Mouse (Mus musculus) urinary bladder, adult 2 months (tissue): ENCODE data around the gene Hspb1. TPM values are rescaled to one million over a fixed set of nuclear protein-coding genes. Genes with fewer than 3 reads are reported as not detected.

Experiments used
- polyA plus RNA-seq: library from polyadenylated mRNA; depleted of rRNA; stranded (reverse); fragments of >200 nt; gene quantifications from 2 replicates; pipeline ENCODE4 v1.2.3, GENCODE M21; 2012; rRNA removed

Gene Hspb1
- polyA plus RNA-seq, 1 experiment = 816 TPM

Other genes starting within 250 kb of the Hspb1 start
- 140 and 145 TPM in 2 replicates for gene Por, start 217.9 kb upstream of the Hspb1 start, polyA plus RNA-seq
- 21.0 and 21.7 TPM in 2 replicates for gene Tmem120a, start 143.5 kb upstream of the Hspb1 start, polyA plus RNA-seq
- gene Styxl1, start 109.5 kb upstream of the Hspb1 start, polyA plus RNA-seq = 0.44 and 0.48 TPM in 2 replicates
- gene Mdh2, start 109.4 kb upstream of the Hspb1 start, polyA plus RNA-seq = 264 and 269 TPM in 2 replicates
- gene Srrm3, start 81.0 kb upstream of the Hspb1 start, polyA plus RNA-seq = 0.07 and 0.12 TPM in 2 replicates
- 54.0 and 76.6 TPM in 2 replicates for gene Ywhag, start 46.7 kb downstream of the Hspb1 start, polyA plus RNA-seq
- gene Ssc4d, start 86.6 kb downstream of the Hspb1 start, polyA plus RNA-seq = 3.4 and 4.2 TPM in 2 replicates
- not detected in 2 replicates for gene Zp3, start 92.2 kb downstream of the Hspb1 start, polyA plus RNA-seq
- 16.8 and 17.3 TPM in 2 replicates for gene Dtx2, start 106.9 kb downstream of the Hspb1 start, polyA plus RNA-seq
- 113 and 152 TPM in 2 replicates for gene Upk3b, start 150.6 kb downstream of the Hspb1 start, polyA plus RNA-seq
- gene Upk3bl, start 166.6 kb downstream of the Hspb1 start, polyA plus RNA-seq = 4.5 and 6.1 TPM in 2 replicates
- 10.6 and 16.6 TPM in 2 replicates for gene Rasa4, start 196.0 kb downstream of the Hspb1 start, polyA plus RNA-seq
- gene Polr2j, start 228.7 kb downstream of the Hspb1 start, polyA plus RNA-seq = 104 and 141 TPM in 2 replicates
- gene Lrwd1, start 248.2 kb downstream of the Hspb1 start, polyA plus RNA-seq = 20.5 and 22.6 TPM in 2 replicates
- 11.2 and 11.3 TPM in 2 replicates for gene Alkbh4, start 248.2 kb downstream of the Hspb1 start, polyA plus RNA-seq